Comparison of ENCODE assay signal across 18 mouse cellular contexts in the genomic region with DNA sequence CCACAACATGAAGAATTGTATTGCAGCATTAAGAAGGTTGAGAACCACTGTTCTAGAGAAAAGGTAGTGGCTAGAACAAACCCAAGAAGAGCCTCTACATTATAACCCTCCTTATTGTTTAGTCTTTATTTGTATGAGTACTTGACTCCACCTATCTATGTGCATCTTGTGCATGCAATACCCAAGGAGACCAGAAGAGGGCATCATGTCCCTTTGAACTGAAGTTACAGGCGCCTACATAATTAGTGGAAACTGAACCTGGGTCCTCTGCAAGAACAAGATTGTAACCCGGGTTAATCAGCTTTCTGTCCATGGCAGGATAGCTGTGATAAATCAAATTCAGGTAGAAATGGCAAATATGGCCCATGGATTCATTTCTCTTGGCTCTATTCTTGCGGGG. TPM values are rescaled to one million over a fixed set of nuclear protein-coding genes. Genes with fewer than 3 reads are reported as not detected.
A peak's percentile ranks its signal among the peaks of the same experiment; 100 is the strongest.
DNase-seq lines count a peak whose midpoint lies in the region; ATAC-seq and TF ChIP-seq lines count a peak whose summit lies in the region.
"Had no signal": no experiment of that assay in that cellular context is flagged by ENCODE, and none has a peak within 500 bp of the region (broad histone marks: within the 10 kb centered on the region; RNA-seq: fewer than 3 reads in every experiment).

No protein-coding gene starts in this region.

- no peak overlapping the region for H3K27ac ChIP-seq in forebrain, postnatal 0 days (ENCODE audit: low read depth, low read length)
- no peak overlapping the region for H3K27ac ChIP-seq in forebrain, embryonic 16.5 days (ENCODE audit: low read length)
- no peak overlapping the region for H3K27ac ChIP-seq in liver, postnatal 0 days (ENCODE audit: low read depth)
- no peak overlapping the region for H3K27ac ChIP-seq in liver, embryonic 11.5 days (ENCODE audit: low read depth, low read length)
- no peak overlapping the region for H3K27ac ChIP-seq in forebrain, embryonic 13.5 days
- H3K27ac ChIP-seq: embryonic facial prominence, embryonic 10.5 days; heart, embryonic 10.5 days had no signal

- H3K4me3 ChIP-seq in forebrain, postnatal 0 days (ENCODE audit: low read depth, low read length): no peak overlapping the region
- H3K4me3 ChIP-seq in forebrain, embryonic 16.5 days (replicated peaks; ENCODE audit: low read length): no peak overlapping the region
- no peak overlapping the region for H3K4me3 ChIP-seq in liver, postnatal 0 days (ENCODE audit: low read depth, low read length)
- no peak overlapping the region for H3K4me3 ChIP-seq in liver, embryonic 11.5 days (ENCODE audit: low read depth, low read length)
- no peak overlapping the region for H3K4me3 ChIP-seq in forebrain, embryonic 13.5 days
- H3K4me3 ChIP-seq: embryonic facial prominence, embryonic 10.5 days; heart, embryonic 10.5 days had no signal

- WGBS in forebrain, postnatal 0 days: 94% methylated on average over 3 of the region's 3 CpGs
- 93% methylated on average over 3 of the region's 3 CpGs for WGBS in forebrain, embryonic 16.5 days
- WGBS in liver, postnatal 0 days (ENCODE audit: insufficient replicate concordance): 83% methylated on average over 3 of the region's 3 CpGs
- WGBS in liver, embryonic 11.5 days: 85% methylated on average over 3 of the region's 3 CpGs
- WGBS in forebrain, embryonic 13.5 days: 96% methylated on average over 3 of the region's 3 CpGs

- peak; percentile 48 for TF ChIP-seq CTCF in forebrain, postnatal 0 days (IDR thresholded peaks at IDR 0.05; ENCODE audit: low read depth)
- peak; percentile 52; the same call in 1 of the 2 replicates for TF ChIP-seq CTCF in liver, postnatal 0 days (IDR thresholded peaks at IDR 0.05; ENCODE audit: low read depth)

- no peak for DNase-seq in forebrain, postnatal 0 days
- no peak for DNase-seq in liver, postnatal 0 days
- no peak for DNase-seq in liver, embryonic 11.5 days (ENCODE audit: low spot score)
- DNase-seq in ES-CJ7 (ENCODE audit: low read depth, low spot score) (peak; percentile 81), MN1 (ENCODE audit: low spot score) (no peak)
- peak; percentile 28 for DNase-seq in c-Kit-positive CD71-positive TER-119-positive erythroid progenitor cells, embryonic 14.5 days (ENCODE audit: low spot score)
- DNase-seq: cerebellum, adult 9-11 months; heart, postnatal 4 days; kidney, adult 2 months; lung, adult 2 months; spleen, adult 18-20 months; thymus, adult 18-20 months had no signal

- 0 out of 2 replicates have a peak, but pooled peaks cover 3% of the 10 kb centered on the region for H3K9me3 ChIP-seq in forebrain, postnatal 0 days (ENCODE audit: low read length)
- H3K9me3 ChIP-seq in forebrain, embryonic 16.5 days (ENCODE audit: control insufficient read depth, low read length): peaks cover 3% of the 10 kb centered on the region; the same call in 1 of the 2 replicates
- no peaks in the 10 kb centered on the region for H3K9me3 ChIP-seq in liver, postnatal 0 days (ENCODE audit: low read length)
- no peaks in the 10 kb centered on the region for H3K9me3 ChIP-seq in liver, embryonic 11.5 days (ENCODE audit: control insufficient read depth, low read length)
- H3K9me3 ChIP-seq in forebrain, embryonic 13.5 days (replicated peaks): no peaks in the 10 kb centered on the region
- H3K9me3 ChIP-seq: heart, embryonic 10.5 days had no signal

- H3K4me1 ChIP-seq in forebrain, postnatal 0 days (ENCODE audit: insufficient read depth): no peaks in the 10 kb centered on the region
- no peaks in the 10 kb centered on the region for H3K4me1 ChIP-seq in forebrain, embryonic 16.5 days (replicated peaks; ENCODE audit: control insufficient read depth, insufficient read depth, low read length)
- H3K4me1 ChIP-seq in liver, postnatal 0 days (ENCODE audit: insufficient read depth): no peaks in the 10 kb centered on the region; the same call in 1 of the 2 replicates
- H3K4me1 ChIP-seq in liver, embryonic 11.5 days (replicated peaks; ENCODE audit: control insufficient read depth, insufficient read depth, low read length): no peaks in the 10 kb centered on the region
- no peaks in the 10 kb centered on the region for H3K4me1 ChIP-seq in forebrain, embryonic 13.5 days

- no peak for TF ChIP-seq EP300 in liver, postnatal 0 days (IDR thresholded peaks at IDR 0.05; ENCODE audit: low read depth)

- H3K4me2 ChIP-seq in forebrain, postnatal 0 days (ENCODE audit: low read depth): no peak overlapping the region
- H3K4me2 ChIP-seq in forebrain, embryonic 16.5 days (ENCODE audit: low read length): no peak overlapping the region
- H3K4me2 ChIP-seq in liver, postnatal 0 days (ENCODE audit: low read depth, low read length): no peak overlapping the region
- H3K4me2 ChIP-seq in liver, embryonic 11.5 days: no peak overlapping the region
- H3K4me2 ChIP-seq in forebrain, embryonic 13.5 days: no peak overlapping the region
- H3K4me2 ChIP-seq: midbrain, embryonic 11.5 days had no signal

- ATAC-seq in forebrain, postnatal 0 days: no peak
- ATAC-seq in forebrain, embryonic 16.5 days: no peak
- ATAC-seq in liver, postnatal 0 days: no peak
- ATAC-seq in liver, embryonic 11.5 days (replicated peaks; ENCODE audit: low FRiP score): no peak
- ATAC-seq in forebrain, embryonic 13.5 days: no peak
- ATAC-seq: activated CD4-positive, CD25-positive, alpha-beta regulatory T cell, adult 4 months had no signal

- no peaks in the 10 kb centered on the region for H3K36me3 ChIP-seq in forebrain, postnatal 0 days (ENCODE audit: insufficient read depth)
- H3K36me3 ChIP-seq in forebrain, embryonic 16.5 days (ENCODE audit: control insufficient read depth, insufficient read depth): no peaks in the 10 kb centered on the region
- H3K36me3 ChIP-seq in liver, postnatal 0 days (replicated peaks; ENCODE audit: insufficient read depth, low read length): no peaks in the 10 kb centered on the region
- no peaks in the 10 kb centered on the region for H3K36me3 ChIP-seq in liver, embryonic 11.5 days (ENCODE audit: control insufficient read depth, insufficient read depth, low read length)
- H3K36me3 ChIP-seq in forebrain, embryonic 13.5 days (ENCODE audit: poor library complexity, severe bottlenecking): no peaks in the 10 kb centered on the region
- H3K36me3 ChIP-seq: embryonic facial prominence, embryonic 10.5 days; heart, embryonic 10.5 days had no signal

- H3K9ac ChIP-seq in forebrain, postnatal 0 days: no peak overlapping the region
- H3K9ac ChIP-seq in forebrain, embryonic 16.5 days (replicated peaks; ENCODE audit: low read depth, low read length): no peak overlapping the region
- no peak overlapping the region for H3K9ac ChIP-seq in liver, postnatal 0 days (replicated peaks)
- H3K9ac ChIP-seq in liver, embryonic 11.5 days (ENCODE audit: low read depth, low read length): no peak overlapping the region
- no peak overlapping the region for H3K9ac ChIP-seq in forebrain, embryonic 13.5 days

- H3K27me3 ChIP-seq in forebrain, postnatal 0 days (ENCODE audit: insufficient read depth, low read length): no peaks in the 10 kb centered on the region
- no peaks in the 10 kb centered on the region for H3K27me3 ChIP-seq in forebrain, embryonic 16.5 days (replicated peaks; ENCODE audit: control insufficient read depth, insufficient read depth, low read length)
- no peaks in the 10 kb centered on the region for H3K27me3 ChIP-seq in liver, postnatal 0 days (ENCODE audit: insufficient read depth, low read length)
- no peaks in the 10 kb centered on the region for H3K27me3 ChIP-seq in liver, embryonic 11.5 days (replicated peaks; ENCODE audit: control insufficient read depth, insufficient read depth, low read length)
- no peaks in the 10 kb centered on the region for H3K27me3 ChIP-seq in forebrain, embryonic 13.5 days

RNA-seq across cellular contexts. Expression of a gene that starts 48.4 kb away (rescaled TPM):
- 24.1 and 27.0 TPM in 2 replicates for total RNA-seq in forebrain, postnatal 0 days (2014; rRNA removed)
- polyA plus RNA-seq in forebrain, postnatal 0 days (2015; fragmentation: Nextera tagmentation; extraction: Ambion mirVana): 29.8 and 33.6 TPM in 2 replicates
- polyA plus RNA-seq in forebrain, embryonic 16.5 days (2015; fragmentation: Nextera tagmentation; extraction: Ambion mirVana): 47.2 and 50.7 TPM in 2 replicates
- polyA plus RNA-seq in liver, postnatal 0 days (2015; fragmentation: Nextera tagmentation; extraction: Ambion mirVana): 25.7 and 26.1 TPM in 2 replicates
- polyA plus RNA-seq in liver, embryonic 11.5 days (2014; fragmentation: Nextera tagmentation; extraction: Ambion mirVana): 78.1 and 81.0 TPM in 2 replicates
- polyA plus RNA-seq in forebrain, embryonic 13.5 days (2015; fragmentation: Nextera tagmentation; extraction: Ambion mirVana): 73.6 and 75.1 TPM in 2 replicates

RNA-seq across cellular contexts. Expression of a gene that starts 59.2 kb away (rescaled TPM):
- 1.00 and 1.1 TPM in 2 replicates for total RNA-seq in forebrain, postnatal 0 days (2014; rRNA removed)
- 0.65 and 0.77 TPM in 2 replicates for polyA plus RNA-seq in forebrain, postnatal 0 days (2015; fragmentation: Nextera tagmentation; extraction: Ambion mirVana)
- polyA plus RNA-seq in forebrain, embryonic 16.5 days (2015; fragmentation: Nextera tagmentation; extraction: Ambion mirVana): not detected in 2 replicates
- 45.3 and 53.4 TPM in 2 replicates for polyA plus RNA-seq in liver, postnatal 0 days (2015; fragmentation: Nextera tagmentation; extraction: Ambion mirVana)
- 77.5 and 79.0 TPM in 2 replicates for polyA plus RNA-seq in liver, embryonic 11.5 days (2014; fragmentation: Nextera tagmentation; extraction: Ambion mirVana)
- polyA plus RNA-seq in forebrain, embryonic 13.5 days (2015; fragmentation: Nextera tagmentation; extraction: Ambion mirVana): 0.18 TPM in 1 of 2 replicates, not detected in the other
- polyA plus RNA-seq: activated CD4-positive, CD25-positive, alpha-beta regulatory T cell, adult 4 months had no signal

Comparison
In these comparisons a context has a peak if more than half of its experiments do, and no peak if none do; other contexts are left out.
1. DNase-seq: peak in ES-CJ7 (single experiment) and c-Kit-positive CD71-positive TER-119-positive erythroid progenitor cells, embryonic 14.5 days (single experiment); none in forebrain, postnatal 0 days (single experiment), liver, postnatal 0 days (single experiment), liver, embryonic 11.5 days (single experiment) and MN1 (single experiment).
2. RNA of a gene that starts 59.2 kb away (polyA plus RNA-seq): 77.5 to 79.0 TPM in liver, embryonic 11.5 days and 45.3 to 53.4 TPM in liver, postnatal 0 days; 0.65 to 0.77 TPM in forebrain, postnatal 0 days, not detected in forebrain, embryonic 16.5 days and 0.18 TPM in forebrain, embryonic 13.5 days; every median in the first group is over 10 times any median in the second.